Mouse (Mus musculus): ENCODE measurements at regions not wholly inside any gene's neighbourhood (a gene's known extent, or its start where the extent isn't known, plus 50 kb on each side); places are given as distances from the start of the nearest gene placed in this dataset.
A peak's percentile ranks its signal among the peaks of the same experiment; 100 is the strongest.

DNA sequence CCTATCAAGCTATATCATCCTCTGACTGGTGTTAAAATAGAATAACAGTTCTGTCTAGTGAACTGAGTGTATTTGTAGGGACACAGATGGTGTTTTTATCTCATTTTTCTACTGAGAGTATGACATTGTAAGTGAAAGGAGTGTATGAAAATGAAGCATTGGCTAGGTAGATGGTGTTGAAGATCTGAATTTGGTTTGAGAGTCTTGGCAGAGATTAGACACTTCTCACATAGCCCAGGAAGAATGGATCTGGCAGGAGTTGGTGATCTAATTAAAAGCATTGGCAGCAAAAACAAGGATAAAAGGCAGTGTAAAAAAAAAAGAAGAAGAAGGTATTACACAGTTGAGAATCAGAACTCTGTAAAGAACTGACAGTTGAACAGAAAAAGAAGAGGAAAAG, 900.4 kb upstream of the Pabpc4l start:
- no peaks in the 10 kb centered on the region for H3K9me3 ChIP-seq (ENCODE audit: low read length)
- ATAC-seq (no peak), DNase-seq (ENCODE audit: low spot score) (peak; percentile 4)
- H3K9ac ChIP-seq (replicated peaks; ENCODE audit: low read length): no peak overlapping the region
- no peaks in the 10 kb centered on the region for H3K4me1 ChIP-seq (ENCODE audit: insufficient read depth, low read length)
- no peak overlapping the region for H3K27ac ChIP-seq
- H3K27me3 ChIP-seq (ENCODE audit: insufficient read depth, low read length): no peaks in the 10 kb centered on the region
- H3K36me3 ChIP-seq (ENCODE audit: insufficient read depth, low read length): no peaks in the 10 kb centered on the region
- no peak overlapping the region for H3K4me2 ChIP-seq (ENCODE audit: low read depth, low read length)
- no peak overlapping the region for H3K4me3 ChIP-seq (ENCODE audit: low read length)
- no peak for TF ChIP-seq CTCF (IDR thresholded peaks at IDR 0.05; ENCODE audit: low read depth)

DNA sequence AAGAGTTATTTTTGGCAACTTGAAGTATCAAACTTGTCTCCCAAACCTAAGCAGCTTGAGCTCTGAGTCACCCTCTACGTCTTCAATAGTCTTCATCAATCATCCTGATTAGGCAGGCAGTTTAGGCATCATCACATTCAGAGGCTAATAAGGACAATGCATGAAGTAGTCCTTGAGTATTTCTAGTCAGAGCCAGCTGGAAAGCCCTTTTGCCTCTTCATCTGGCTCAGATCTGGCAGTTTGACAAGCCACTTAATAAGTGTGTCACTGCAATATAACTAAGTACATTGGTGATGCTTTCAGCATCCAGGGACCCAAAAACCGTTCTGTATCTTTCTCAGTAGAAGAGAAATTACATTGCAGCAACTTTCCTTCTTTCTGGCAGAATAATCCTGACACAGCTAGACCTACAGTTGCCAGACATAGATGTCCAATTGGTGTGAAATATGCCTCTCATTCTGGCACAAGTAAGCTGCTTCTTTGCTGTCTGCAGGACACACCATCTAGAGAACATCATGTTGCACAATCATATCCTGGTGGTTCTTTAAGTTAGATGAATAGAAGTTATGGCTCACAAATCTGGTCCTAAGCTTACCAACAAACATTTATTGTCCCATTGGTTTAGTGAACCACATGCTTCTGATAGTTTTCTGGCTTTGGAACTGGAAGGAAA, 868.5 kb upstream of the Pabpc4l start:
- no peak overlapping the region for H3K9ac ChIP-seq (replicated peaks; ENCODE audit: low read length)
- no peaks in the 10 kb centered on the region for H3K36me3 ChIP-seq (ENCODE audit: insufficient read depth, low read length)
- no peaks in the 10 kb centered on the region for H3K27me3 ChIP-seq (ENCODE audit: insufficient read depth, low read length)
- no peaks in the 10 kb centered on the region for H3K4me1 ChIP-seq (ENCODE audit: insufficient read depth, low read length)
- no peak overlapping the region for H3K4me3 ChIP-seq (ENCODE audit: low read length)
- ATAC-seq: no peak
- H3K4me2 ChIP-seq (ENCODE audit: low read depth, low read length): no peak overlapping the region
- no peaks in the 10 kb centered on the region for H3K9me3 ChIP-seq (ENCODE audit: low read length)
- DNase-seq (ENCODE audit: low spot score): peak; percentile 48
- TF ChIP-seq CTCF (IDR thresholded peaks at IDR 0.05; ENCODE audit: low read depth): no peak
- 39% methylated on average over 2 of the region's 2 CpGs for WGBS
- no peak overlapping the region for H3K27ac ChIP-seq

- no peak for DNase-seq (ENCODE audit: low spot score)
- Histone ChIP-seq H3K36me3 (ENCODE audit: insufficient read depth, low read length) (no peaks in the 10 kb centered on the region), H3K9ac (replicated peaks; ENCODE audit: low read length) (no peak overlapping the region), H3K27me3 (ENCODE audit: insufficient read depth, low read length) (no peaks in the 10 kb centered on the region), H3K4me1 (ENCODE audit: insufficient read depth, low read length) (no peaks in the 10 kb centered on the region), H3K4me3 (ENCODE audit: low read length) (no peak overlapping the region), H3K9me3 (ENCODE audit: low read length) (no peaks in the 10 kb centered on the region), H3K27ac (no peak overlapping the region), H3K4me2 (ENCODE audit: low read depth, low read length) (no peak overlapping the region)
- TF ChIP-seq CTCF (IDR thresholded peaks at IDR 0.05; ENCODE audit: low read depth): no peak
- 20% methylated on average over 1 of the region's 1 CpGs for WGBS
- no peak for ATAC-seq
Measured at GRCm38 (mm10) chr3:47281783-47282182, 833.8 kb upstream of the Pabpc4l start.

- Histone ChIP-seq H3K9ac (replicated peaks; ENCODE audit: low read length) (no peak overlapping the region), H3K27ac (no peak overlapping the region), H3K4me3 (ENCODE audit: low read length) (no peak overlapping the region), H3K36me3 (ENCODE audit: insufficient read depth, low read length) (no peaks in the 10 kb centered on the region), H3K9me3 (ENCODE audit: low read length) (no peaks in the 10 kb centered on the region), H3K4me1 (ENCODE audit: insufficient read depth, low read length) (no peaks in the 10 kb centered on the region), H3K4me2 (ENCODE audit: low read depth, low read length) (no peak overlapping the region), H3K27me3 (ENCODE audit: insufficient read depth, low read length) (no peaks in the 10 kb centered on the region)
- 30% methylated on average over 5 of the region's 5 CpGs for WGBS
- ATAC-seq: 0 out of 2 replicates have a peak, but pooled peaks have one; percentile 18
- TF ChIP-seq CTCF (IDR thresholded peaks at IDR 0.05; ENCODE audit: low read depth): no peak
- DNase-seq (ENCODE audit: low spot score): peak; percentile 21
Measured at GRCm38 (mm10) chr3:47280270-47280669, 832.3 kb upstream of the Pabpc4l start.

- Histone ChIP-seq H3K27me3 (ENCODE audit: insufficient read depth, low read length) (no peaks in the 10 kb centered on the region), H3K4me3 (ENCODE audit: low read length) (no peak overlapping the region), H3K9ac (replicated peaks; ENCODE audit: low read length) (no peak overlapping the region), H3K27ac (no peak overlapping the region), H3K4me1 (ENCODE audit: insufficient read depth, low read length) (no peaks in the 10 kb centered on the region), H3K4me2 (ENCODE audit: low read depth, low read length) (no peak overlapping the region), H3K36me3 (ENCODE audit: insufficient read depth, low read length) (no peaks in the 10 kb centered on the region), H3K9me3 (ENCODE audit: low read length) (no peaks in the 10 kb centered on the region)
- 58% methylated on average over 3 of the region's 3 CpGs for WGBS
- ATAC-seq (no peak), DNase-seq (ENCODE audit: low spot score) (no peak)
- no peak for TF ChIP-seq CTCF (IDR thresholded peaks at IDR 0.05; ENCODE audit: low read depth)
Measured at GRCm38 (mm10) chr3:47241030-47241429, 793.0 kb upstream of the Pabpc4l start.

GRCm38 (mm10) chr3:47230234-47230633, 782.2 kb upstream of the Pabpc4l start:
- 92% methylated on average over 6 of the region's 6 CpGs for WGBS
- no peak for TF ChIP-seq CTCF (IDR thresholded peaks at IDR 0.05; ENCODE audit: low read depth)
- ATAC-seq: no peak
- no peaks in the 10 kb centered on the region for H3K4me1 ChIP-seq (ENCODE audit: insufficient read depth, low read length)
- no peak for DNase-seq (ENCODE audit: low spot score)
- H3K4me2 ChIP-seq (ENCODE audit: low read depth, low read length): no peak overlapping the region
- H3K4me3 ChIP-seq (ENCODE audit: low read length): no peak overlapping the region
- H3K9me3 ChIP-seq (ENCODE audit: low read length): no peaks in the 10 kb centered on the region
- H3K9ac ChIP-seq (replicated peaks; ENCODE audit: low read length): no peak overlapping the region
- no peaks in the 10 kb centered on the region for H3K36me3 ChIP-seq (ENCODE audit: insufficient read depth, low read length)
- H3K27ac ChIP-seq: no peak overlapping the region
- H3K27me3 ChIP-seq (ENCODE audit: insufficient read depth, low read length): no peaks in the 10 kb centered on the region

DNA sequence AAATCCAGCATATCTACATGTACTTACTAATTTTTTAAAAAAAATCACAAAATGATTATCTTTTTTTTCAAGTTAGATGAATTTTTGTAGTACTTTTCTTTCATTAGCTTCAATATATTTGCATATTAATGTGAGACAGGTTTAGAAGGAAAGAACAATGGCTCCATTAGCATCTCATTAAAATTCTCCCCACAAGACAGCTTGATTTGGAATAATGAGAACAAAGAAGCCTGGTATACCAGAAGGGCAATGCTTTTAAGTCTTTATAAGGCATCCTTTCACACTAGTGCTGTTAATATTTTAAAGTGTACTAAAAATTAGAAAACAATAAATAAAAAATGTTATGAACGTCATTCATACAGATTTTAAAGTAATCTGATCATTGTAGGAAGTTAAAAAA, 770.6 kb upstream of the Pabpc4l start:
- DNase-seq (ENCODE audit: low spot score) (no peak), ATAC-seq (no peak)
- Histone ChIP-seq H3K9me3 (ENCODE audit: low read length) (no peaks in the 10 kb centered on the region), H3K4me2 (ENCODE audit: low read depth, low read length) (no peak overlapping the region), H3K27me3 (ENCODE audit: insufficient read depth, low read length) (no peaks in the 10 kb centered on the region), H3K9ac (replicated peaks; ENCODE audit: low read length) (no peak overlapping the region), H3K27ac (no peak overlapping the region), H3K36me3 (ENCODE audit: insufficient read depth, low read length) (no peaks in the 10 kb centered on the region), H3K4me3 (ENCODE audit: low read length) (no peak overlapping the region), H3K4me1 (ENCODE audit: insufficient read depth, low read length) (no peaks in the 10 kb centered on the region)
- TF ChIP-seq CTCF (IDR thresholded peaks at IDR 0.05; ENCODE audit: low read depth): no peak
- 48% methylated on average over 1 of the region's 1 CpGs for WGBS

Data from hindbrain, postnatal 0 days (tissue).